Mouse (Mus musculus) liver, adult 2 months (tissue): ENCODE results near the gene H2-M10.1. TPM values are rescaled to one million over a fixed set of nuclear protein-coding genes. Genes with fewer than 3 reads are reported as not detected.
A peak's percentile ranks its signal among the peaks of the same experiment; 100 is the strongest.

Source experiments
- DNase-seq: peaks from one replicate; pipeline ENCODE4 v3.0.0-alpha.2; 2011; ENCODE audit warnings: low read depth, low spot score; ENCODE audit errors: extremely low read depth
- H3K27ac ChIP-seq: fragments of 200-500 bp; replicated peaks from 2 replicates; pipeline ENCODE4 v1.5.1; 2012; ENCODE audit warnings: low read depth, mild to moderate bottlenecking, control low read depth, inconsistent platforms, low read length; ENCODE audit not compliant: insufficient read depth
- H3K27me3 ChIP-seq: fragments of 200-500 bp; 2 replicates; pipeline ENCODE4 v1.6.1; 2012; ENCODE audit warnings: mild to moderate bottlenecking, moderate library complexity, low read length, inconsistent platforms; ENCODE audit not compliant: control insufficient read depth, insufficient read depth
- H3K36me3 ChIP-seq: fragments of 200-500 bp; 2 replicates; pipeline ENCODE4 v1.6.1; 2012; ENCODE audit warnings: low read length, inconsistent platforms; ENCODE audit not compliant: control insufficient read depth, insufficient read depth
- H3K4me1 ChIP-seq: fragments of 200-500 bp; 2 replicates; pipeline ENCODE4 v1.6.1; 2011; ENCODE audit warnings: low read length; ENCODE audit not compliant: control insufficient read depth, insufficient read depth
- H3K4me3 ChIP-seq: fragments of 200-500 bp; 2 replicates; pipeline ENCODE4 v1.5.1; 2011; ENCODE audit warnings: low read depth, mild to moderate bottlenecking, control low read depth, low read length, moderate library complexity; ENCODE audit not compliant: insufficient read depth
- H3K79me2 ChIP-seq: fragments of 200-500 bp; 2 replicates; pipeline ENCODE4 v1.6.1; 2012; ENCODE audit warnings: inconsistent platforms, mild to moderate bottlenecking, low read length, moderate library complexity; ENCODE audit not compliant: control insufficient read depth, insufficient read depth
- H3K9ac ChIP-seq: fragments of 200-500 bp; 2 replicates; pipeline ENCODE4 v1.6.1; 2012; ENCODE audit warnings: low read depth, mild to moderate bottlenecking, control low read depth, inconsistent platforms, low read length
- CTCF ChIP-seq: fragments of 200-500 bp; IDR thresholded peaks from 2 replicates; pipeline ENCODE4 v1.5.1; 2011; ENCODE audit warnings: low read depth, low read length, control low read depth
- POLR2A ChIP-seq: fragments of 200-500 bp; IDR thresholded peaks from 2 replicates; pipeline ENCODE4 v1.6.1; 2011; ENCODE audit warnings: low read length, control low read depth; ENCODE audit not compliant: insufficient read depth; ENCODE audit errors: extremely low read depth
- WGBS: fragments of 180-500 bp; shearing (Covaris S2); methylation state at CpG from one replicate; pipeline ENCODE4 v1.1.7; 2018; 5-methylcytosine and 5-hydroxymethylcytosine counted together
- polyA plus RNA-seq: library from polyadenylated mRNA; depleted of rRNA; stranded (reverse); fragments of >200 nt; gene quantifications from 2 replicates; pipeline ENCODE4 v1.2.3, GENCODE M21; 2012; rRNA removed
- total RNA-seq: library from RNA; depleted of rRNA; stranded (reverse); fragments of >200 nt; gene quantifications from 2 replicates; pipeline ENCODE4 v1.2.3, GENCODE M21; 2014; rRNA removed

The H2-M10.1 gene
- total and polyA plus RNA-seq, 2 experiments: not detected

- no peaks in the 10 kb centered on the region for H3K79me2 ChIP-seq
- TF ChIP-seq CTCF: no peak
- TF ChIP-seq POLR2A: no peak
- peaks cover 3% of the 10 kb centered on the region for H3K36me3 ChIP-seq
- H3K9ac ChIP-seq: no peak overlapping the region
- no peak overlapping the region for H3K27ac ChIP-seq
- peak; percentile 34 for DNase-seq
- H3K27me3 ChIP-seq: no peaks in the 10 kb centered on the region
- H3K4me3 ChIP-seq: no peak overlapping the region
- H3K4me1 ChIP-seq: no peaks in the 10 kb centered on the region
- WGBS: 43% methylated on average over 4 of the region's 4 CpGs
Measured at GRCm38 (mm10) chr17:36281521-36282245, 44.3 kb downstream of the H2-M10.1 start.

GRCm38 (mm10) chr17:36274776-36275175 is 51.2 kb downstream of the H2-M10.1 start:
- WGBS: 90% methylated on average over 4 of the region's 4 CpGs
- DNase-seq: no peak
- no peaks in the 10 kb centered on the region for H3K27me3 ChIP-seq
- no peak overlapping the region for H3K27ac ChIP-seq
- TF ChIP-seq POLR2A (no peak), CTCF (no peak)
- peaks cover 11% of the 10 kb centered on the region; the same call in 1 of the 2 replicates for H3K79me2 ChIP-seq
- no peak overlapping the region for H3K4me3 ChIP-seq
- H3K4me1 ChIP-seq: peaks cover 13% of the 10 kb centered on the region
- no peak overlapping the region for H3K9ac ChIP-seq
- H3K36me3 ChIP-seq: peaks cover 9% of the 10 kb centered on the region

- peaks cover 13% of the 10 kb centered on the region for H3K4me1 ChIP-seq
- 83% methylated on average over 4 of the region's 4 CpGs for WGBS
Measured at GRCm38 (mm10) chr17:36273796-36274195, 52.2 kb downstream of the H2-M10.1 start.

More at GRCm38 (mm10) chr17:36273796-36274195, 52.2 kb downstream of the H2-M10.1 start:
- Histone ChIP-seq H3K4me3 (no peak overlapping the region), H3K36me3 (peaks cover 9% of the 10 kb centered on the region), H3K79me2 (peaks cover 11% of the 10 kb centered on the region; the same call in 1 of the 2 replicates), H3K27me3 (no peaks in the 10 kb centered on the region), H3K27ac (no peak overlapping the region), H3K9ac (no peak overlapping the region)
- TF ChIP-seq CTCF: no peak
- no peak for TF ChIP-seq POLR2A
- DNase-seq: no peak

Other genes with a start within 250 kb of the H2-M10.1 start
- 0.18 and 0.47 TPM in 2 replicates for gene Gm19684, start 204.5 kb downstream of the H2-M10.1 start, total RNA-seq
- gene Gm19684, start 204.5 kb downstream of the H2-M10.1 start, polyA plus RNA-seq: 0.10 and 0.11 TPM in 2 replicates
- not detected in 2 replicates for gene Gm7030, start 196.7 kb downstream of the H2-M10.1 start, total RNA-seq
- gene Gm7030, start 196.7 kb downstream of the H2-M10.1 start, polyA plus RNA-seq: not detected in 2 replicates
- gene Gm8909, start 157.6 kb downstream of the H2-M10.1 start, total RNA-seq: not detected in 2 replicates
- not detected in 2 replicates for gene Gm8909, start 157.6 kb downstream of the H2-M10.1 start, polyA plus RNA-seq
- gene H2-T3, start 135.9 kb downstream of the H2-M10.1 start, total RNA-seq: not detected in 2 replicates
- not detected in 2 replicates for gene H2-T3, start 135.9 kb downstream of the H2-M10.1 start, polyA plus RNA-seq
- gene Rpp21, start 68.1 kb downstream of the H2-M10.1 start, total RNA-seq: 10.6 and 16.4 TPM in 2 replicates
- gene Rpp21, start 68.1 kb downstream of the H2-M10.1 start, polyA plus RNA-seq: 42.7 and 43.6 TPM in 2 replicates
- 4.8 and 5.0 TPM in 2 replicates for gene Trim39, start 53.9 kb downstream of the H2-M10.1 start, total RNA-seq
- gene Trim39, start 53.9 kb downstream of the H2-M10.1 start, polyA plus RNA-seq: 5.3 and 8.0 TPM in 2 replicates
- gene H2-M10.2, start 39.7 kb downstream of the H2-M10.1 start, total RNA-seq: not detected in 2 replicates
- not detected in 2 replicates for gene H2-M10.2, start 39.7 kb downstream of the H2-M10.1 start, polyA plus RNA-seq
- not detected in 2 replicates for gene H2-M10.3, start 42.3 kb upstream of the H2-M10.1 start, total RNA-seq
- not detected in 2 replicates for gene H2-M10.3, start 42.3 kb upstream of the H2-M10.1 start, polyA plus RNA-seq
- gene H2-M10.4, start 136.2 kb upstream of the H2-M10.1 start, total RNA-seq: not detected in 2 replicates
- not detected in 2 replicates for gene H2-M10.4, start 136.2 kb upstream of the H2-M10.1 start, polyA plus RNA-seq
- gene H2-M11, start 220.9 kb upstream of the H2-M10.1 start, total RNA-seq: not detected in 2 replicates
- gene H2-M11, start 220.9 kb upstream of the H2-M10.1 start, polyA plus RNA-seq: not detected in 2 replicates